Mouse (Mus musculus) heart, postnatal 14 days (tissue): Measurements from ENCODE around the gene Gad1. TPM values are rescaled to one million over a fixed set of nuclear protein-coding genes. Genes with fewer than 3 reads are reported as not detected.
A peak's percentile ranks its signal among the peaks of the same experiment; 100 is the strongest.

Source experiments
- DNase-seq, 2 experiments: peaks; one replicate each; pipeline ENCODE4 v3.0.0; 2021 to 2022
- intact Hi-C: fragments of 180-260 bp; cut with DNase I; formaldehyde crosslinking; loops from one replicate; pipeline ENCODE4 v1.15.1; 2025
- total RNA-seq, 2 experiments: library from RNA; stranded (reverse); gene quantifications; 2 replicates each; pipeline ENCODE4 v1.2.3; 2021

The Gad1 gene
- total RNA-seq, 2 experiments from 2014 or later = 0.43 to 0.51 TPM

GRCm38 (mm10) chr2:70619232-70619835 is 66.5 kb downstream of the Gad1 start:
- intact Hi-C loops = no loop called here

DNA sequence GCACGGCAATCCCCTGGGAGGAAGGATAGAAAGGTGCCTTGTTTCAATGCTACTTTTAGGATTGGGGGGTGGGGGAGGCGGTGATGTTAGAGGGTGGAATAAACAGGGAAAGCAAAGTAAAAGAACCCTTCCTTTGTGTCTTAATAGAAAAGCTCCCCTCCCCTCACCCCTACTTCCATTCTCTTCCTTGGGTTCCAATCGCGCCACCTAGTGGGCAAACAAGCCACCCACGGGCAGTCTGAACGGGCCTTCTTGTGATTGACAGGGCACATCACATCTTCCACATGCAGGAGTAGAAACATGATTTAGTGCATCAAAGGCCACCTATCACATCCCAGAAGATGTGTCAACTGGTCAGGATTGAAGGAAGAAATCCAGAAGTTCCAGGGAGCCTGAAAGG is 67.4 kb downstream of the Gad1 start:
- peak in 1 of 2 experiments; percentile 21 for DNase-seq
- intact Hi-C loops = no loop called here

More at GRCm38 (mm10) chr2:70619232-70619835, 66.5 kb downstream of the Gad1 start:
- DNase-seq = no peak

GRCm38 (mm10) chr2:70622244-70622643 is 69.4 kb downstream of the Gad1 start:
- intact Hi-C loops = no loop called here
- no peak for DNase-seq

DNA sequence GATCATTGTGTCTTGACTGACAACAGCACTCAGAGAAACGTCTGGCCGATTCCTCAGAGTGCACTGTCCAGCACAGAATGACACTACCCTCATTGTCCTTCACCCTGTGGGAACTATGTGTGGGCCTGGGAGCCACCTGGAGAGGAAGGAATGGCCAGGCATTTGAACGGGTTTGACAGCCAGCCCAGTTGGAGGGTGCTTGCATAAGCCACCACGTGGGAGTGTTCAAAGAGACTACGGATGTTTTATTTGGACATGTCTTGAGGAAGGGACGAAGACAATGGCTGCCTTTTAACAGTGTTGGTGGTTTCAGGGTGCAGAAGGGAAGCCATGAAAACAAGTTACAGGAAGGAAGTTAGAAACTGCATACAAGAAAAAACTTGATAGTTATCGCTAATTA is 72.9 kb downstream of the Gad1 start:
- intact Hi-C loops = no loop called here
- DNase-seq = no peak

- no peak for DNase-seq
- intact Hi-C loops = no loop called here
Observed at GRCm38 (mm10) chr2:70628397-70628796, 75.5 kb downstream of the Gad1 start.

DNA sequence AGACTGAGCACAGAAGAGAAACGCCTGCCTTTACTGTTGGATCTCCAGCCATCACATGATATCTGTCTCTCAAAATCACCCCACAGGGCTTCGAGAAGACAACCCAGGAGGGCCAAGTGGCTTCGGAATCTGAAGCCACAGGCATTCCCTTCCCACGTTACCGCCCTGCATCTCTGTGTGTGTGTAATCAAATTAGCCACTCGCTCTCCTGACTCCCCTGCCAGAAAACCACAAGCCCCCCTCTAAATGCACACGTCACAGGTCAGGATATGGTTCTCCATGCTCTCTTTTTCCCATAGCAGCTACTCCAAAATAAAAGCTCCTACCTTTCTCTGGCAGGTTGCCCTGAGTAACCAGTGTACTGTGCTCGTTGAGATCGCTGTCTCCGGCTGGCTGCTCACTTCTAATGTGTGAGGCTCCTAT is 76.5 kb downstream of the Gad1 start:
- DNase-seq = peak in 1 of 2 experiments; percentile 21
- intact Hi-C loops = no loop called here

DNA sequence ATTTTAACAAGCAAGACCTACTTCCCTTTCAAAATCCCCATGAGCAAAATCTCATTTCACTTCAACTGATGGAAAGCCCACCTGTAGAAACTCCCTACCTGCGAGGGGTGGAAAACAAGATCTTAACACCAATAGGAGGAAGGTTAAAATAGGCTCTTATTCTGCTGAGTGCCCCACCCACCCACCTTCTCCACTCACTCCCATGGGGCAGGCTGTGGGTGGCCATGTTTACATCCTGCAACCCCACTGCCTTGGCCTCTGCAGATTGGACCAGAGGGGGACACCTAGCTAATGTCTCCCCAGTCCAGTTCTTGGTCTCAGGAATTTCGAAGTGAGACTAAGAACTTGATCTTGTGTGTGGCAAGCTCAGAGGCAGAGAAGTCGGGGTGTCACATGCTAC is 77.0 kb downstream of the Gad1 start:
- DNase-seq = no peak
- intact Hi-C loops = no loop called here

- no peak for DNase-seq
- intact Hi-C loops = no loop called here
Observed at GRCm38 (mm10) chr2:70631321-70631720, 78.4 kb downstream of the Gad1 start.

GRCm38 (mm10) chr2:70632412-70632811 is 79.5 kb downstream of the Gad1 start:
- no peak for DNase-seq
- intact Hi-C loops = no loop called here

GRCm38 (mm10) chr2:70634028-70634690 is 81.3 kb downstream of the Gad1 start:
- no peak for DNase-seq
- intact Hi-C loops = no loop called here

DNA sequence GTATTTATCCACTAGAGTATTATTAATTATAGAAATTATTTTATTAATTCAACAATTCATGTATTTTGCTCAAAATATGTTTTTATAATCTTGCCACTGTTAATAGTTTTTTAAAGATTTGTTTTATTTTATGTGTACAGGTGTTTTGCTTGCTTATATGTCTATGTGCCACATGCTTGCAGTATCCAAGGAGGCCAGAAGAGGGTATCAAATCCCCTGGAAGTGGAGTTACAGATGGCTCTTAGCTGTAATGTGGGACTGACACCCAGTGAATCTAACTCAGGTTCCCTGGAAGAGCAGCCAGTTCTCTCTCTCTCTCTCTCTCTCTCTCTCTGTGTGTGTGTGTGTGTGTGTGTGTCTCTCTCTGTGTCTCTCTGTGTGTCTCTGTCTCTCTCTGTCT is 88.1 kb downstream of the Gad1 start:
- intact Hi-C loops = no loop called here
- DNase-seq = no peak

GRCm38 (mm10) chr2:70642971-70643565 is 90.2 kb downstream of the Gad1 start:
- peak in 1 of 2 experiments; percentile 23 for DNase-seq
- intact Hi-C loops = no loop called here

GRCm38 (mm10) chr2:70645266-70645780 is 92.5 kb downstream of the Gad1 start:
- no peak for DNase-seq
- intact Hi-C loops = no loop called here

DNA sequence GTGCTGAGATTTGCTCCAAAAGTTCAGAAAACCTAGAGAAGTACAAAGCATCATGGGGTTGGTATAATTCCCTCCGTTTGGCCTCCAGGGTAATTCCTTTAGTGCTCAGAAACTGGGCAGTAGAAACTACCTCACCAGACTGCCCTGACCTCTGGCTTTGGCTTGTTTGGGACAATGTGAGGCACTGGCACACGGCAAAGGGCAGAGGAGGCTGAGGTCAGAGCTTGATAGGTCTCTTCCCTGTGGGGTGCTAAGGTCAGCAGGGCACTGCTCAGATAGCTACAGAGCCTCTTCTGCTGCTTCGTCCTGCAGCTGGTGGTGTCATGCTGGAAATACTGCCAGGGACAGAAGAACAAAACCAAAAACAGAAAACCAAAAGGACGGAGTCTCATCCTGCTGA is 94.8 kb downstream of the Gad1 start:
- DNase-seq = no peak
- intact Hi-C loops = no loop called here

GRCm38 (mm10) chr2:70648271-70648670 is 95.4 kb downstream of the Gad1 start:
- DNase-seq = no peak
- intact Hi-C loops = no loop called here

DNA sequence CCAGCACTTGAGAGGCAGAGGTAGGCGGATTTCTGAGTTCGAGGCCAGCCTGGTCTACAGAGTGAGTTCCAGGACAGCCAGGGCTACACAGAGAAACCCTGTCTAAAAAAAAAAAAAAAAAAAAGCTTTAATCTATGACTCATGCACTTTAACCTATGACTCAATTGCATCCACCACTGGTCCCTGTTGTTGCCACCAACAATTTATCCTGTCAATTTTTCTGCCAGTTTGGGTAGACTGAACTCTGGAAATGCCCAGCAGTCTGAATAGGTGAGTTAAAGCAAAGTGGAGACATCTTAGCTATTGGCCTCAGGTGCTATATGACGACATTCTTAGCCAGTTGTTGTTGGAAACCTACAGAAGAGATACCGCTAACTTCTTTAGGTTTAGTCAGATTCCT is 96.6 kb downstream of the Gad1 start:
- no peak for DNase-seq
- intact Hi-C loops = no loop called here

Other genes with a start within 250 kb of the Gad1 start
- under 1 TPM in 1 of 2 experiments, not detected in 1; 0.12 TPM for gene Sp5, start 78.1 kb upstream of the Gad1 start, total RNA-seq
- under 1 TPM; 0.14 to 0.17 TPM for gene Erich2, start 44.3 kb upstream of the Gad1 start, total RNA-seq
- gene Gorasp2, start 108.5 kb downstream of the Gad1 start, total RNA-seq = 10 to 100 TPM; 59.9 to 63.4 TPM
- gene Gm26558, start 109.0 kb downstream of the Gad1 start, total RNA-seq = not detected